Mouse (Mus musculus) olfactory bulb, adult 2 months (tissue): ENCODE measurements at regions not wholly inside any gene's neighbourhood (a gene's known extent, or its start where the extent isn't known, plus 50 kb on each side); places are given as distances from the start of the nearest gene placed in this dataset.

Experiments
- H3K27ac ChIP-seq: fragments of 200-500 bp; 2 replicates; pipeline ENCODE4 v1.5.1; 2012; ENCODE audit warnings: low read depth, low read length; ENCODE audit not compliant: insufficient read depth
- H3K4me1 ChIP-seq: fragments of 200-500 bp; 2 replicates; pipeline ENCODE4 v1.6.1; 2012; ENCODE audit warnings: low read length; ENCODE audit not compliant: control insufficient read depth, insufficient read depth
- H3K4me3 ChIP-seq: fragments of 200-500 bp; 2 replicates; pipeline ENCODE4 v1.5.1; 2012; ENCODE audit warnings: mild to moderate bottlenecking, low read depth, low read length, moderate library complexity; ENCODE audit not compliant: insufficient read depth
- CTCF ChIP-seq: fragments of 200-500 bp; IDR thresholded peaks from 2 replicates; pipeline ENCODE4 v1.5.1; 2012; ENCODE audit warnings: low read depth, mild to moderate bottlenecking, low read length, moderate library complexity; ENCODE audit not compliant: insufficient read depth
- POLR2A ChIP-seq: fragments of 200-500 bp; IDR thresholded peaks from 2 replicates; pipeline ENCODE4 v1.6.1; 2012; ENCODE audit warnings: mild to moderate bottlenecking, low read depth, low read length, moderate library complexity; ENCODE audit not compliant: insufficient read depth
- WGBS: fragments of 180-500 bp; shearing (Covaris S2); methylation state at CpG from one replicate; pipeline ENCODE4 v1.1.7; 2018; 5-methylcytosine and 5-hydroxymethylcytosine counted together

DNA sequence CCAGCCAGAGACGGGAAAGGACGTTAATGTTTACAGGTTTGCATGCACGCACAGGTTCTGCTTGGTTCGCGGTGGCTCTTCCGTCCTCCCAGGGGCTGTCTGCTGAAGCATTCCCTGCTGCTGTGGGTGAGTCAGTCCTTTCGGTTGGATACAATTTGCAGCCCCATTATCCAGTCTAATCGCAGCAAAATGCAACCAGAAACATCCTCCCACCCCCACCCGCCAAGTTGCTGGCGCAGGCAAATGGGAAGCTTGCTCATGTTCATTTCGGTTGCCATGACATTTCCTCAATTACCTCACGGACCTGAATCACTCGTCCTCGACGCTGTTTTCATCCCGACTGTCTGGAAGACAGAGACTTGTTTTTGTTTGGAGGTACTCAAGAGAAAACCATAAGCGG lies 449.7 kb downstream of the Klf5 start:
- no peak overlapping the region for H3K27ac ChIP-seq
- no peak overlapping the region for H3K4me3 ChIP-seq
- 17% methylated on average over 17 of the region's 17 CpGs for whole genome bisulfite sequencing
- H3K4me1 ChIP-seq: 0 out of 2 replicates have a peak, but pooled peaks cover 5% of the 10 kb centered on the region
- no peak for TF ChIP-seq POLR2A
- no peak for TF ChIP-seq CTCF

DNA sequence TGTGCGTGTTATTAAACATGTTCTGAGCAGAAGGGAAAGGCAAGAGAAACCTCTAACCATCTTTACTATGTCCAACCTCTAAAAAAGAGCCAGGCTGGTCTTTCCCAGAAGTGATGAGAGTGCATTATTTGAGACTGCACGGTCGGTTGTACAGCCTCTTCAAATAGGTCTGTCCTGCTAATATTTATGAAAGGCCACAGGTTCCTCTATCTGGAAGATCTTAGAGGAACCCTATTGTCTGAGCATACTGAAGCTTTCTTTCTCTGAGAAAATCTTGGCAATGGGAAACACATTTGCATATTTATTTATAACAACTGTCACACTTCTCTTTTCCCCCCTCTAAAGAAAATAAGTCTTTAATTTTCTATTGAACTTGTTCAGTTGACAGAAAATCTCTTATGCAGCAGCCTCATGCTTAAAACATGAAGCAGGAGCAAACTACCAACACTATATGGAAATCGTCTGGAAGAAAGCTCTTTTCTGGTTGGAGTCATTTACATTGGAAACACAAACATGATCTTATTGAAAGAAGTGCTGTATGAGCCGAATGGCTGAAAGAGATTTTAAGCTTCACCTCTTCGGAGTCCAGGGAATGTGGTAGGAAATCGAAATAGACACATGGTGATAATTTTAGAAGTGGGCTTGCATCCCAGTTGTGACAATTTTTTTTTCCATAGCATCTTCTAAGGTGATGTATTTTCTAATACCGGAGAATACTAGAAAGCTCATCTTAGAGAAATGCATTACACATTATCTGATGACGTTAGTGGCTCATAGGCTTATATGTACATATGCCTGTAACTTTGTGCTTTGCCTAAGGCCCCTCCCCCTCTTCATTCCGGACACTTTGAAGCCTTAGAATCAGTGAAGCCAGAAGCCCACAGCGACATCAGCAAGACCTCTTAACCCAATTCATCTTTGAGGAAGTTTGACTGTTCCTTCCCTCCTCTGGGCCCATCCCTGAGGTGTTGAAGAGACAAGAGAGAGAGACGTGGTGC lies 451.1 kb downstream of the Klf5 start:
- Histone ChIP-seq H3K4me1 (0 out of 2 replicates have a peak, but pooled peaks cover 5% of the 10 kb centered on the region), H3K4me3 (no peak overlapping the region), H3K27ac (no peak overlapping the region)
- no peak for TF ChIP-seq POLR2A
- no peak for TF ChIP-seq CTCF
- 64% methylated on average over 12 of the region's 12 CpGs for WGBS

DNA sequence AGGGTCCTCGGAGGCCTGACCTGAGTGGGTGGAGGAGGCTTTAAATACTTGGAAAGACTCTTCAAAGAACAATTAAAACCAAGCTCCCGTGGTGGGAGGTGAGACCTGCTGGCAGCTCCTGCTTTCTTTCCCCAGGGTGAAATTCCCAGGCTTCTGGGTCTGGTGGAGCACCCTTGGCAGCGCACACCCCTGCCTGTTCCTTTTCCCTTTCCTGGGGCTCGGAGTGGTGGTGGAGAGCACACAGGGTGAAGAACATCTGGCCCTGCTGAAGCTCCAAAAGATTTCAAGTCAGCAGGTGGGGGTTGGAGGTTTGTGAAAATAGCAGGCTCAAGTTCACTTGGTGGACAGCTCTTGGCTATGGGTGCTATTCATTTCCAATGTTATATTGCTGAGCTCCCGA lies 459.6 kb downstream of the Klf5 start:
- H3K4me3 ChIP-seq: no peak overlapping the region
- no peaks in the 10 kb centered on the region for H3K4me1 ChIP-seq
- TF ChIP-seq POLR2A (no peak), CTCF (no peak)
- 79% methylated on average over 5 of the region's 5 CpGs for WGBS
- H3K27ac ChIP-seq: no peak overlapping the region

DNA sequence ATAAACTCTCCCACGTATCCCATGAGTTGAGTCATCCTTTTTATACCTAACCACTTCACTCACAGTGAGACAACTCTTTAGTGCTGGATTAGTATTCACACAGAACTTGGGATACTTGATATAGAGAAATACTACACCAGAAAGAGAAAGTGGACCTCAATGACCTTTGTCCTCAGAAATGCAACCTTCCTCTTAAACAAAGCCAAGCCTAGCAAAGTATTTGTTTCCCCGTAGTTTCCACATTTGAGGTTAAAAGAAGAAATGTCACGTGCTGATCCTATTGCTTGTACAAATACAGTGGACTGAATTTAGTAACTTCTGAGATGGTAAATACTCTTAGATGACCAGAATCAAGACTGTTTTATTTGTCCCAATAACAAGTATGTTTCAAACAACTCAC lies 464.8 kb downstream of the Klf5 start:
- H3K4me1 ChIP-seq: no peaks in the 10 kb centered on the region
- TF ChIP-seq POLR2A (no peak), CTCF (no peak)
- 91% methylated on average over 3 of the region's 3 CpGs for WGBS
- no peak overlapping the region for H3K4me3 ChIP-seq
- H3K27ac ChIP-seq: no peak overlapping the region

DNA sequence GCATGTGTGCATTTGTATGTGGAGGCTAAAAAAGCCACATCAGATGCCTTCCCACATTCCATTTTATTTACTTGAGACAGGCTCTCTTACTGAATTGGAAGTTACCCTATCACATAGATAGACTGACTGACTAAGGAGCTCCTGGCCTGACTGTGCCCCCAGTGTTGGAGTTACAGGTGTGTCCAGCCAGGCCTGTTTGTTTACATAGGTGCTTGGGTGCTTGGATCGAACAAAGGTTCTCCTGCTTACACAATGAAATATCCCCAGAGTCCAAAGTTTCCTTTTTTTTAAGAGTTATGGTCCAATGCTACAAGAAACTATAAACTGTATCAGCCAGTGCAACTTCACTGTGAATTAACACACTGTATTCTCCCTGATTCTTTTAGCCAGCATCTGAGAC lies 472.5 kb downstream of the Klf5 start:
- Histone ChIP-seq H3K4me1 (no peaks in the 10 kb centered on the region), H3K4me3 (no peak overlapping the region), H3K27ac (no peak overlapping the region)
- 89% methylated on average over 1 of the region's 1 CpGs for WGBS
- no peak for TF ChIP-seq POLR2A
- no peak for TF ChIP-seq CTCF

DNA sequence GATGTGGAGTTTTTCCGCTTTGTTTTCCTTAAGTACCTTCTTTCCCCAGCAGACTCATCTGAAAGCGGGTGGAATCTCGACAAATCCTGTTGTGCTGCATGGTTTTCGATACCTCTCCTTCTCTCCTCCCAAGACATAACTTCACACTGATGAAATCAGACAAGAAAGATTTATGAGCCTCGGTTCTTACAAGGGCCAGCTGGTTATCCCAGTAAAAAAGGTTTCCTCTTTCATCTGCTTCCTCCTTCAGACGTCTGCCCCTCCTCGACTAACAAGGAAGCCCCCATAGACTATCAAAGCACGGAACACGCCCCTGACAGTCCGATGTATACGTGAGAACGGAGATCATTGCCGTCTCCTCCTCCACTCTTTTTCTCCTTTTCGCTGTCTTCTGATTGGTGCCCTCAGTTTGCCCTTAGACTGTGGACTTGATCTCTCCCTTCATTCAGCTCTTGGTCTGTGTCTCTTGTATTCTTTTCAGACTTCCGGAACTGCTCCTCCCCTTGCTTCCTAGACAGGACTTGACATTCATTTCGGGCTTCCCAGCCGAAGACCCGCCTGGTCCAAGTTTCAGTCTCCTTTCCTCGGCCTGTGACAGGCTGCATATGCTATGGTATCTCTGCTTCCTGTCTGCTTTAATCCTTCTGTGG lies 474.4 kb downstream of the Klf5 start:
- Histone ChIP-seq H3K4me1 (no peaks in the 10 kb centered on the region), H3K4me3 (no peak overlapping the region), H3K27ac (no peak overlapping the region)
- TF ChIP-seq POLR2A: no peak
- no peak for TF ChIP-seq CTCF
- WGBS: 89% methylated on average over 19 of the region's 19 CpGs

DNA sequence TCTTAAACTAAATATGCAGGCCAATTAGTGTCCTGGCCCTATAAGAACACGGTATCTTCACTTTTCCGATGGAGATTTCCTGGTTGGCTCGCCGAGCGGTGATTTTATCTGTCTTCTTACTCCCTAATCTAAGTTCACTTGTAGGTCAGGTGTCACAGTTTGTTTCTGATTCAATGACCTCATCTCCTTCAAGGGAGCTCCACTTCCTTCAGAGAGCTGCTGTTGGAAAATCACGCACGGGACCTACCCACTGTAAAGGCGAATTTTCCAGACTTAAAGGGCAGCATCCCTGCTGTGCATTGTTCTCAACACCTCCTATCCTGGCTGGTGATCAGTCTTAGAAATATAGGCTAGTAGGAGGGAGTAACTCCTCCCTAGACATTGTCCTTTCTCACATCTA lies 480.0 kb downstream of the Klf5 start:
- WGBS: 66% methylated on average over 8 of the region's 8 CpGs
- TF ChIP-seq POLR2A (no peak), CTCF (no peak)
- Histone ChIP-seq H3K4me1 (no peaks in the 10 kb centered on the region), H3K4me3 (no peak overlapping the region), H3K27ac (no peak overlapping the region)

DNA sequence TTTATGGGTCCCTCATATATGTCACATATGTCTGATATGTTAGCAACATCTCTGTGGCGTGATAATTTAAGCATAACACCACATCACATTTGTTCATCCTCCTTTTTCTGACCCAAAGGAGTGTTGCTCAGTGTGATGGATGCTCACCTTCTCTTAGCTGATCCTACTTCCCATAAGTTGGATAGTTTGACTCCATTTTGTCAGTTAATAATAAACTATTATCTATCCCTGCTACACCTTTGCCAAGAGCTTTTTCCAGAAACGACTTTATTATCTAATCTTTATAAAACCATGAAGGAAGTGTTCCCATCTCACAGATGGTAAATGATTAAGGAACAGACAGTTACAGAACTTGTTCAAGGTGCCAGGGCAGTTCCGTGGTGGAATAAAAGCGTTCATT lies 480.5 kb downstream of the Klf5 start:
- WGBS: 89% methylated on average over 4 of the region's 4 CpGs

DNA sequence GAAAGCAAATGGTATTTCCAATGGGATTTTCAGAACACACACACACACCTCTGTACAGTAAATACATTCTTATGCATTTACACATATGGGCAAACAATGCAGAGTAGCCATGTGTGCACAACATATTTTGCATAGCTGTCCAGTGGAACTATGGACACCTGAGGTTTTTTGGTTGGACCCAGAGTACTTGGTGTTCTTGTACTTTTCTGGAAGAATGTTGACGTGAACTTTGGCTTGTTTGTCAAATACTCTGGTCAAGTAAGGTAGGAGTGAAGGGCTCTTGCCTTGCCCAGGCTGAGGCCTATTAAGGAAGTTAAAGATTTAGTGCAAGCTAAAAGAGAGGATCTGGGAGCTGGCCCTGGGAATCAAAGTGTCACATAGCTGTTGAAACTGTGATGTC lies 485.2 kb downstream of the Klf5 start:
- no peak overlapping the region for H3K4me3 ChIP-seq
- no peak for TF ChIP-seq POLR2A
- no peak for TF ChIP-seq CTCF
- no peaks in the 10 kb centered on the region for H3K4me1 ChIP-seq
- H3K27ac ChIP-seq: no peak overlapping the region
- 95% methylated on average over 1 of the region's 1 CpGs for WGBS

More for the DNA sequence above, 480.5 kb downstream of the Klf5 start:
- Histone ChIP-seq H3K4me3 (no peak overlapping the region), H3K4me1 (no peaks in the 10 kb centered on the region), H3K27ac (no peak overlapping the region)
- no peak for TF ChIP-seq POLR2A
- TF ChIP-seq CTCF: no peak
